Mouse (Mus musculus) splenic B cell, adult 2 months (primary cell): ENCODE data around the gene Schip1.

ENCODE experiments used
- DNase-seq: peaks from one replicate; pipeline ENCODE4 v3.0.0-alpha.2; 2011; ENCODE audit warnings: low read depth, low spot score
- H3K27me3 ChIP-seq: 2 replicates; pipeline ENCODE4 v1.6.1; 2012; ENCODE audit warnings: mild to moderate bottlenecking, low read length, moderate library complexity, mixed read lengths; ENCODE audit not compliant: control insufficient read depth, poor library complexity, insufficient read depth, severe bottlenecking
- H3K36me3 ChIP-seq: 2 replicates; pipeline ENCODE4 v1.6.1; 2012; ENCODE audit warnings: mild to moderate bottlenecking, low read length, moderate library complexity, mixed read lengths; ENCODE audit not compliant: control insufficient read depth, poor library complexity, insufficient read depth, severe bottlenecking

Schip1 gene

GRCm38 (mm10) chr3:68664337-68664736 is 599.7 kb downstream of the Schip1 start:
- Histone ChIP-seq H3K27me3 (no peaks in the 10 kb centered on the region), H3K36me3 (no peaks in the 10 kb centered on the region)
- no peak for DNase-seq

- H3K36me3 ChIP-seq = no peaks in the 10 kb centered on the region
- H3K27me3 ChIP-seq = no peaks in the 10 kb centered on the region
- no peak for DNase-seq
Observed at GRCm38 (mm10) chr3:68666377-68666776, 601.8 kb downstream of the Schip1 start.

- DNase-seq = no peak
- Histone ChIP-seq H3K27me3 (no peaks in the 10 kb centered on the region), H3K36me3 (no peaks in the 10 kb centered on the region)
Observed at GRCm38 (mm10) chr3:68667852-68668251, 603.2 kb downstream of the Schip1 start.

- Histone ChIP-seq H3K36me3 (no peaks in the 10 kb centered on the region), H3K27me3 (no peaks in the 10 kb centered on the region)
- DNase-seq = no peak
Observed at GRCm38 (mm10) chr3:68669418-68669974, 604.9 kb downstream of the Schip1 start.

GRCm38 (mm10) chr3:68674721-68675120 is 610.1 kb downstream of the Schip1 start:
- no peaks in the 10 kb centered on the region for H3K36me3 ChIP-seq
- 0 out of 2 replicates have a peak, but pooled peaks cover 2% of the 10 kb centered on the region for H3K27me3 ChIP-seq
- DNase-seq = no peak

- DNase-seq = no peak
- Histone ChIP-seq H3K36me3 (no peaks in the 10 kb centered on the region), H3K27me3 (0 out of 2 replicates have a peak, but pooled peaks cover 2% of the 10 kb centered on the region)
Observed at GRCm38 (mm10) chr3:68675216-68675835, 610.7 kb downstream of the Schip1 start.
